Mouse (Mus musculus): ENCODE results near the gene Odf3b. TPM values are rescaled to one million over a fixed set of nuclear protein-coding genes. Genes with fewer than 3 reads are reported as not detected.

Gene Odf3b
- total and polyA plus RNA-seq, 3 experiments, result not detected

DNA sequence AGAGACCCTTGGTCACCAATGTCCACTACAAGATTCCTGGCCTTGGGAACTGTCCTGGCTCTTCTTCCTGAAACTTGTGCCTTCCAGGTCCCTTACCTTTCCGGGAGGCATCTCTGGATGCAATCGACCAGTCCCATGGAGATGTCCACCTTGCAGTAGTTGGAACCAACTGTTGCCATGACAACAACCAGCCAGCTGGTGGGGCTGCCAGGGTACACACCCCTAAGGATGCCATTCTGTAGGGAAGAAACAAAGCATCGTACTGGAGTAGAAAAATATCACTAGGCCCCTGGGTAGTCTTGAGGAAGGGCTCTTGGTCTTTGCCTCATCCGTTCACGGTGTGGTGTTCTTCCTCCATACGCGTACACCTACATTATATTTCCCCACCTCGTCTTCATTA lies 45.5 kb upstream of the Odf3b start:
- DNase-seq (ENCODE audit: extremely low read depth), result no peak
- in situ Hi-C loops (cut with MboI; ENCODE audit: low pct_ligation_motif_present, low pct_unique_long_range_greater_than_20kb, low sequenced_read_pairs), result loop anchor here (10.0 kb wide), 1 partner anchor 350 kb away; the partner anchor contains the start of gene Trabd
- H3K4me3 ChIP-seq (replicated peaks in 1 of 3; ENCODE audit: low read depth in 2 of 3, low read length in 2 of 3, poor library complexity in 1 of 3), result no peak overlapping the region
- H3K4me2 ChIP-seq (ENCODE audit: insufficient read depth, low read depth, poor library complexity, severe bottlenecking), result no peak overlapping the region
- no peak for TF ChIP-seq MAZ (IDR thresholded peaks at IDR 0.05; ENCODE audit: low read depth, low read length)
- TF ChIP-seq E2F4 (IDR thresholded peaks at IDR 0.05; ENCODE audit: insufficient replicate concordance, low read depth, low read length), result no peak
- TF ChIP-seq CTCF (conservative IDR thresholded peaks at IDR 0.05 in 1 of 2, IDR thresholded peaks at IDR 0.05 in 1 of 2; ENCODE audit: low read depth in 2 of 2, low read length in 2 of 2), result no peak
- no peak for TF ChIP-seq JUND (conservative IDR thresholded peaks at IDR 0.05; ENCODE audit: low read depth, low read length)
- TF ChIP-seq ZNF384 (IDR thresholded peaks at IDR 0.05; ENCODE audit: low read depth, low read length), result no peak
- no peak for TF ChIP-seq KAT2A (IDR thresholded peaks at IDR 0.05; ENCODE audit: insufficient replicate concordance, low read length)
- no peak for TF ChIP-seq IRF4 (IDR thresholded peaks at IDR 0.05; ENCODE audit: low read depth, low read length)
- TF ChIP-seq ETS1 (conservative IDR thresholded peaks at IDR 0.05; ENCODE audit: low read depth, low read length), result no peak
- no peak for TF ChIP-seq NRF1 (IDR thresholded peaks at IDR 0.05; ENCODE audit: low read depth, low read length)
- no peak for TF ChIP-seq CHD1 (IDR thresholded peaks at IDR 0.05; ENCODE audit: low read depth, low read length)
- TF ChIP-seq POLR2AphosphoS2 (IDR thresholded peaks at IDR 0.05; ENCODE audit: low read depth, low read length), result no peak
- no peak for TF ChIP-seq MAX (IDR thresholded peaks at IDR 0.05; ENCODE audit: low read length)
- no peak for TF ChIP-seq BHLHE40 (IDR thresholded peaks at IDR 0.05; ENCODE audit: low read depth, low read length)
- no peak overlapping the region for H3K9ac ChIP-seq (ENCODE audit: insufficient read depth, low read depth)
- H3K27me3 ChIP-seq (replicated peaks), result no peaks in the 10 kb centered on the region
- peaks cover 40 to 78% of the 10 kb centered on the region in 2 experiments for H3K36me3 ChIP-seq (replicated peaks in 1 of 2; ENCODE audit: control insufficient read depth in 1 of 2, insufficient read depth in 1 of 2, low read length in 1 of 2)
- H3K9me3 ChIP-seq (replicated peaks; ENCODE audit: low read length), result no peaks in the 10 kb centered on the region
- peaks cover 8% of the 10 kb centered on the region; the same call in 1 of the 2 replicates for H3K79me2 ChIP-seq (replicated peaks; ENCODE audit: control insufficient read depth, extremely low read depth, insufficient read depth, poor library complexity, severe bottlenecking)
- peaks cover 0 to 6% of the 10 kb centered on the region in 2 experiments; a peak in 2 of 4 replicates for H3K4me1 ChIP-seq (ENCODE audit: control insufficient read depth in 1 of 2, insufficient read depth in 2 of 2)
- dilution Hi-C loops (cut with MboI; ENCODE audit: extremely low pct_ligation_motif_present, extremely low pct_unique_long_range_greater_than_20kb, low sequenced_read_pairs), result no loop called here
- no peak overlapping the region for H3K27ac ChIP-seq (ENCODE audit: insufficient read depth, low read depth)

DNA sequence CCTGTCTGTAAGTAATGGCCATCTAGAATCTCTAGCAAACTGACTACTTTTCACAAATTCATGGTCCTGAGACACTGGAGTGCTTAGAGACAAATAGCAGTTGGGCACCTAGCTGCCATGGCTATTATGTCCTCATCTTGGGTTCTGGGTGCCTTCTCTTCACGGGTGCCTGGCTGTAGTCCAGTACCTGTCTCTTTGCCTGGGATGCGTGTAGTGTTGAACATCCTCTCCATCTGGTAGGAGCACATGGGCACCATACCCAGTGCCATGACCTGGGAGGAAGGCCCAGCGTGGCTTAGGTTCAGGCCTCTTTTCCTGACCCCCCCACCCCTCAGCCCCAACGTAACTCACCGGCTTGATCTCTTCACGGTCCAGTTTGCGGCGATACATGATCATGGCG lies 42.9 kb upstream of the Odf3b start:
- dilution Hi-C loops (cut with MboI; ENCODE audit: extremely low pct_ligation_motif_present, extremely low pct_unique_long_range_greater_than_20kb, low sequenced_read_pairs) (no loop called here), in situ Hi-C loops (cut with MboI; ENCODE audit: low pct_ligation_motif_present, low pct_unique_long_range_greater_than_20kb, low sequenced_read_pairs) (loop anchor here (10.0 kb wide), 1 partner anchor 347 kb away; the partner anchor contains the start of gene Trabd)
- Histone ChIP-seq H3K4me3 (replicated peaks in 1 of 3; ENCODE audit: low read depth in 2 of 3, low read length in 2 of 3, poor library complexity in 1 of 3) (no peak overlapping the region), H3K9ac (ENCODE audit: insufficient read depth, low read depth) (no peak overlapping the region), H3K27ac (ENCODE audit: insufficient read depth, low read depth) (no peak overlapping the region), H3K4me1 (ENCODE audit: control insufficient read depth in 1 of 2, insufficient read depth in 2 of 2) (no peaks in the 10 kb centered on the region), H3K27me3 (replicated peaks) (no peaks in the 10 kb centered on the region), H3K9me3 (replicated peaks; ENCODE audit: low read length) (no peaks in the 10 kb centered on the region), H3K36me3 (replicated peaks in 1 of 2; ENCODE audit: control insufficient read depth in 1 of 2, insufficient read depth in 1 of 2, low read length in 1 of 2) (peaks cover 55 to 90% of the 10 kb centered on the region in 2 experiments), H3K79me2 (replicated peaks; ENCODE audit: control insufficient read depth, extremely low read depth, insufficient read depth, poor library complexity, severe bottlenecking) (no peaks in the 10 kb centered on the region), H3K4me2 (ENCODE audit: insufficient read depth, low read depth, poor library complexity, severe bottlenecking) (no peak overlapping the region)
- no peak for DNase-seq (ENCODE audit: extremely low read depth)
- no peak for TF ChIP-seq KAT2A (IDR thresholded peaks at IDR 0.05; ENCODE audit: insufficient replicate concordance, low read length)

DNA sequence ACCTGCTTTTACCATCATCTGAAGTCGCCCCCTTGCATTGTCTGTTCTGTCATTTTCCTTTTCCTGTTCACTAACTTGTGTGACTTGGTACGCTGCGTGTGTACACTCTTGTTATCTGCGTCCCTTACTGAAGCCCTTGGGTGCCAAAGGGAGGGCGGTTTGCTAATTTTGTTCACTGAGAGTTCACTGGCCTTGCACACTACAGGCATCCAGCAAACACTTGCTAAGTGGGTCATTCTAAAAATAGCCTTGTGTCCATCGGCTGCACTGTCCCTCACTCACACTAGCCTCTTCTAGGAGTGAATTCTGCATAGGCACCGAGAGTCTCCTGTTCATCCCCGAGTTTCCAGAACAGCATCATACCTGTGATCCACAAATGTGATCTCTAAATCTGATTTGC lies 36.2 kb upstream of the Odf3b start:
- H3K27me3 ChIP-seq (replicated peaks), result no peaks in the 10 kb centered on the region
- H3K4me1 ChIP-seq (ENCODE audit: control insufficient read depth in 1 of 2, insufficient read depth in 2 of 2), result no peaks in the 10 kb centered on the region
- H3K27ac ChIP-seq (ENCODE audit: insufficient read depth, low read depth), result no peak overlapping the region
- dilution Hi-C loops (cut with MboI; ENCODE audit: extremely low pct_ligation_motif_present, extremely low pct_unique_long_range_greater_than_20kb, low sequenced_read_pairs) (no loop called here), in situ Hi-C loops (cut with MboI; ENCODE audit: low pct_ligation_motif_present, low pct_unique_long_range_greater_than_20kb, low sequenced_read_pairs) (no loop called here)
- H3K4me3 ChIP-seq (replicated peaks in 1 of 3; ENCODE audit: low read depth in 2 of 3, low read length in 2 of 3, poor library complexity in 1 of 3), result no peak overlapping the region
- DNase-seq (ENCODE audit: extremely low read depth), result no peak
- TF ChIP-seq NELFE (IDR thresholded peaks at IDR 0.05; ENCODE audit: low read depth, low read length) (no peak), POLR2AphosphoS2 (IDR thresholded peaks at IDR 0.05; ENCODE audit: low read depth, low read length) (no peak), JUN (IDR thresholded peaks at IDR 0.05; ENCODE audit: insufficient read depth, low read depth, low read length) (no peak), E2F4 (IDR thresholded peaks at IDR 0.05; ENCODE audit: insufficient replicate concordance, low read depth, low read length) (no peak), MEF2A (IDR thresholded peaks at IDR 0.05; ENCODE audit: borderline replicate concordance, low read depth, low read length) (no peak), CHD1 (IDR thresholded peaks at IDR 0.05; ENCODE audit: low read depth, low read length) (no peak), EP300 (IDR thresholded peaks at IDR 0.05; ENCODE audit: low read length) (no peak), NRF1 (IDR thresholded peaks at IDR 0.05; ENCODE audit: low read depth, low read length) (no peak)
- H3K9ac ChIP-seq (ENCODE audit: insufficient read depth, low read depth), result no peak overlapping the region
- no peaks in the 10 kb centered on the region for H3K9me3 ChIP-seq (replicated peaks; ENCODE audit: low read length)
- H3K36me3 ChIP-seq (replicated peaks in 1 of 2; ENCODE audit: control insufficient read depth in 1 of 2, insufficient read depth in 1 of 2, low read length in 1 of 2), result peaks cover 29 to 46% of the 10 kb centered on the region in 2 experiments
- no peaks in the 10 kb centered on the region for H3K79me2 ChIP-seq (replicated peaks; ENCODE audit: control insufficient read depth, extremely low read depth, insufficient read depth, poor library complexity, severe bottlenecking)
- H3K4me2 ChIP-seq (ENCODE audit: insufficient read depth, low read depth, poor library complexity, severe bottlenecking), result no peak overlapping the region

All from CH12.LX (cell line).